Mouse (Mus musculus) natural killer cell, adult 2 months (primary cell): ENCODE results near the gene Ak3.
A peak's percentile ranks its signal among the peaks of the same experiment; 100 is the strongest.

Experiments used
- DNase-seq, 2 experiments: peaks; one replicate each; pipeline ENCODE4 v3.0.0; 2022; ENCODE audit warnings: low spot score in 2 of 2

The Ak3 gene

DNA sequence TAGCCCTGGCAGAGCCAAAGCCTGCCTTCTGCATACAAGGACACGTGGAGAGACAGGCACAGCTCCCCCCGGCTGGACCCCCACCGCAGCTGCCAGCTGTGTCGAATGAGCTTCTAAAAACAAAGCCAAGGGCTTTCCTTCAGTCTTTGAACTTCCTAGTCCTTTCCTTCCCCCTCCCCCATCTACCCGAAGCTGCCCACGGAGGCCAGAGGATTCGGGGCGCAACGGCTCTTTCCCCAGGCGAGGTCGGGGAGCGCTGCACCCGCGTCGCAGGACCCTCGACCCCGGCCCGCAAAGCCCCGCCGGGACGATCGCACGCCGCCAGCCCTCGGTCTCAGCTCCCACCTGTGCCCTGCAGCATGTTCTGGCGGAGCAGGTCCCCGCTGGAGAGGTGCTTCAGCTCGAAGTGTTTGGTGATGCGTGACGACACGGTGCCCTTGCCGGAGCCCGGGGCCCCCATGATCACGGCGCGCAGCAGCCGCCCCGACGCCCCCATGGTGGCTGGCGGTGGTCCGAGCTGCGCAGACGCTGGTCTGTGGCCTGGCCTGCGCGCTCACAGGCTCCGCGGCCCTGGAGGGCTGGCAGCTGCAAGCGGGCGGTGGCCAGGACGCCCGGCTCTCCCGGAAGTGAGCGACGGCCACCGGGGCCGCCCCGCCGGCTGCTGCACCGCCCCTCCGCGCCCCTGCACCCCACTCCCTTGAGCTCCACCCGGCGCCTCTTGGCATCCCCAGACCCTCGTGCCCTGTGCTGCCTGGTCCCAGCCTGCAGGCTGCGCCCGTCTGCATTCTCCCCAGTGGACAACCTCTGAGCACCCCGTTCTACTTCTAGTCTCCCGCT is at the start of gene Ak3:
Ak3 (minus strand) TSS at position 628 of the 837 bp plus-strand sequence.
- peak; percentile 52 to 66 for DNase-seq

DNA sequence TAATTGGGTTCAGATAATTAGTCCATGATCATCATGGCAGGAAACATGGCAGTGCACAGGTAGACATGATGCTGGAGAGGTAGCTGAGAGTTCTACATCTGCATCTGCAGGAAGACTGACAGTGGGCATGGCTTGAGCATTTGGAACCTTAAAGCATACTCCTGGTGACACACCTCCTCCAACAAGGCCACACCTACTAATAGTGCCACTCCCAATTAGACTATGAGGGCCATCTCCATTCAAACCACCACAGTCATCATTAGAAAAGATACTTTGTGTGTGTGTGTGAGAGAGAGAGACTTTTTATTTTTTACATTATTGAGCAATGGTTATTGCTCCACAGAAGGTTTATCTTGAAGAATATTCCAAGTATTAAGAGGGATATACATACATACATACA is 44.4 kb upstream of the Ak3 start:
- DNase-seq = no peak

DNA sequence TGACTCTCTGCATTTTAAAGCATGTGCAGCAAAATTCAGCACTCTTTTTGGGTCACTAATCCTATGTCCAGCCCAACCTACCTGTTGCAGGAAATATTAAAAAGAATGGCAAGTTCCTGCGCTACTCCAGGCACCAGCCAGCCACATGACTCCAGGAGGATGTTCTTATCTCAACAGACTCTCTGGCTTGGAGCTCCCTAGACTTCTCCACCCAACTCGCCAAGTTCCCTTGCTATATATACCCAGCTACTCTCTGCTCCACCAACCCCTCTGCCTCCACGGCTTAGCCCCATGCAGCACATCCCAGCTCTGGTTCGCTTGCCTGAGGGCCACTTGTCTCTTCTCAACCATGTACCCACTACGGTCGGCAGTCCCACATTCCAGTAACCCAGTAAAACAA is 40.9 kb upstream of the Ak3 start:
- DNase-seq = no peak

GRCm38 (mm10) chr19:29074802-29075201 is 27.0 kb upstream of the Ak3 start:
- DNase-seq = no peak

- no peak for DNase-seq
Observed at GRCm38 (mm10) chr19:29069195-29069594, 21.4 kb upstream of the Ak3 start.

- peak; percentile 67 to 76 for DNase-seq
Observed at GRCm38 (mm10) chr19:29066981-29067471, 19.3 kb upstream of the Ak3 start.

GRCm38 (mm10) chr19:29064451-29065102 is 16.8 kb upstream of the Ak3 start:
- peak; percentile 21 to 24 for DNase-seq

DNA sequence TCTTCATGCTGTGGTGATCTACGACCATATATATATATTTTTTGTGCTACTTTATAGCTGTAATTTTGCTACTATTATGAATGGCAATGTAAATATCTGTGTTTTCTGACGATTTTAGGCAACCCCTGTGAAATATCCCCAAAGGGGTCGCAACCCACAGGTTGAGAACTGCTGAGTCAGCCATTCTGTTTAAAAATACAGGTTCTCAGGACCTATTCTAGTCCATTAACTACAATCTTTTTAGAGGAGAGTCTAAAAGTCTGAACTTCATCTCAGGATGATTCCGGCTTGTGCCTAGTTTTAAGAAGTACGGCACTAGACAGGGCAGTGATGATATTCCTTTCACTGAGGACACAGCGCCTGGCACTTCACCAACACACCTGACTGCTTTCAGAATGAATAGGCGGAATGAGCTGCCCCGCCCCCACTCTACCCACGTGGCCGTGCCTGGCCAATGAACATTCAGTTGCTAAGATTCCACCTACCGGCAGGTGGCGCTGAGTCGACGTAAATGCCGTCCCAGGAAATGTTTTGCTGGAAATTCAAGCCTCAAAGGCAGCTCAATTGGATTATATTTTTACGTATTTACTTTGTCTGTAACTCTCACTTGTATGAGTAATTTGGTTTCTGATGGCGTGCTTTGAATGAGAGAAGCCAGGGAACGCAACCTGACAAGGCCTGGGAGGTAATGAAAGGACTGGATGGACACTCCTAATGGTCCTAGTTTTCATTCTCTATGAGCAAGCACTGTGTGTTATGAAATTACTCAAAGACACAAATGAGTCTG is 16.0 kb upstream of the Ak3 start:
- peak; percentile 89 to 93 for DNase-seq

DNA sequence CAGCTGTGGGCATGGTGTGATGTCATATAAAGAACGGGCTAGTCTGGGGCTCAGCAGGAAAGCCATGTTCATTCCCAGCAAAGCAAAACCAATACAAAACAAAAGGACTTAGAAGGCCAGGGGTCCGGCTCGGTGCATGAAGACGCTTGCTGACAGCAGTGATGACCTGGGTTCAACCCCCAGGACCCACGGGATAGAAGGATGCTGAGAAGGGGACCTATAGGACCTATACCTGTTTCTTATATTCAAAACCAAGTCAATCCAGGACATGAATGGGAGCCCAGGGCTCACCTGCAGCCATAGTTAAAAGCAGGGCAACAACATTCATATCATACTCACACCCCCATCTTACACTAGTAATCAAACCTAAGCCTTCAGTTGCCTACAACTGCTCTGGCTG is 15.2 kb upstream of the Ak3 start:
- DNase-seq = no peak

DNA sequence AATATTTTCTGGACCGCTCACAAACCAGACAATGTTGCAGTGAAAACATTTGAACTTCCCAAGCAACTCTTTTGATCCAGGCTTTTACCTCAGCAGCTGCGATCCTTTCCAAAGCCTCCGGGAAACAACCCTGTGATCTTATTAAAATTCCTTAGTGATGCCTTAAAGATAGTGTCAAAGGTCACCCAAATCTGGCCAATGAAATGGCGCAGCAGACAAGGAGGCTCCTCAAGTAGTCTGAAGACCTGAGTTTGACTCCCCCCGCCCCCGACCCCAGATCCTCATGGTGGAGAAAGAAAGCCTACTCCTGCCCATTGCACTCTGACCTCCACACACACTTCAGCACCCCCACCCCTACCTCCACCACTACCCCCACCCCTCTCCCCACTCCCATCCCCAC is 12.5 kb upstream of the Ak3 start:
- no peak for DNase-seq

GRCm38 (mm10) chr19:29059688-29060087 is 11.9 kb upstream of the Ak3 start:
- no peak for DNase-seq

- DNase-seq = no peak
Observed at GRCm38 (mm10) chr19:29058741-29059140, 11.0 kb upstream of the Ak3 start.

- no peak for DNase-seq
Observed at GRCm38 (mm10) chr19:29055469-29055868, 7.7 kb upstream of the Ak3 start.

GRCm38 (mm10) chr19:29054594-29054993 is 6.8 kb upstream of the Ak3 start:
- DNase-seq = no peak

GRCm38 (mm10) chr19:29052786-29053185 is 5.0 kb upstream of the Ak3 start:
- DNase-seq = no peak

GRCm38 (mm10) chr19:29050186-29050980 is 2.6 kb upstream of the Ak3 start:
- no peak for DNase-seq

DNA sequence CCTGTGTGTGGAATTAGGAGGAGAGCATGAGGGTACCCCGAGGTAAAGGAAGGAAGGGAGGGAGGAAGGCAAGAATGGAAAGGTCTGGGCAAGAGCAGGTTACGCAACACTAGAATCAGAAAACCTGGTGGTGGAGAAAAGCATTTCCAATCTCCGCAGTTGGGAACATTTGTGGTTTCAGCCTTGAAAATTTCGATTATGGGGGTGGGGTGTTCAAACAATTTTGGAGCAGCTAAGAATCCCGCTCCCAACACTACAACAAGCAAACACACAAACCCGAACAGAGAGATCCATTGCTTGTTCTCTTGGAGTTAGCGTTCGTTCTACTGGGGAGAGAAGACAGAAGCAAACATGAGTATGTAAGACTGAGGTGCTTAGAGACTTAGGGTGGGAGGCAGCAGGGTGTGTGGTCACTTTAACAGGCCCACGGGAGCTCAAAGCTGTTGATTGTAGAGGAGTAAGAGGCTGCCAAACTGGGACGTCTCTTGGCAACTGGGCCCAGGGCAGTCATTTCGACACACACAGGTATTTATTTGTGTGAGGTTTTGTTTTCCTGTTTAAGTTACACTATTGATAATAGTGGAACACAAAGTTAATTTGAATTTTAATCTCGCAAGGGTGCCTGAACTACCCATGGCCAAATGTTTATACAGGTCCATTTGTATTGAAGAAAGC is 1.8 kb upstream of the Ak3 start:
- no peak for DNase-seq

DNA sequence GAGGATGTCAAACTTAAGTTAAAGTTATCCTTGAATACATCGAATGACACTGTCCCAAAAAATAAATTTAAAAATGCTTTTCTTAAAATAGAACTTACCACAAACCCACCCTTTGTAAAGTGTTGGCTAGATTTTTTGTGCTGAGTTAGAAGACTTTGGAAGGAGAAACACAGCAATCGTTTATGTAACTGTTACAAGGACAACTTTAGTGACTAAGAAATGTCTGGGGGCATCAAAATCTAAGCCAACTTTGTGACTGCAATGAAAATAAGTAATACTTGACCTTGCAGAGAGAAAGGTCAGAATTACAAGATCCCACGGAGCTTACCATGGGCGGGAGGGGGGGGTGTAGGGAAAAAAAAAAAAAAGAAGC is 814 bp downstream of the Ak3 start:
- DNase-seq = no peak

GRCm38 (mm10) chr19:29045956-29046650 is 1.7 kb downstream of the Ak3 start:
- peak in 1 of 2 experiments; percentile 8 for DNase-seq

DNA sequence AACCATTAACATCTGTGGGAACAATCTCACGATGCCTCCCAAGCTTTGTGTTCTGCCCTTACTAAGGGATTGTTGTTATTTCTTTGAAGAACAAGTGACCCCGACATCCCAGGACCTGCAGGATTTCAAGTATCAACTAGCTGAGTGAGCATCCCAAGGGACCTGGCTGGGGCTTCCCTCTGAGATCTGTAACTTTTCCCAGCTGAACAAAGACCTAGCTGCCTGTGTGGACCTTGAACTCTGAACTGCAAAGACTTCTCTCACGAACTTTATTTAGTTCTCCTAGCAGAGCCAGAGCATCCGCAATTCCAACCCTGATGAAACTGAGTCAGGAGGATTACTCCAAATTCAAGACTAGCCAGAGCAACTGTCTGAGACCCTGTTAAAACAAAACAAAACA is 2.4 kb downstream of the Ak3 start:
- no peak for DNase-seq
